Mouse (Mus musculus) hindbrain, embryonic 10.5 days (tissue): Measurements from ENCODE around the gene Faim. TPM values are rescaled to one million over a fixed set of nuclear protein-coding genes. Genes with fewer than 3 reads are reported as not detected.

ENCODE experiments used
- DNase-seq: peaks from one replicate; pipeline ENCODE4 v3.0.0-alpha.2; 2017; ENCODE audit warnings: low spot score
- H3K27ac ChIP-seq: fragments of 300-500 bp; sonication (generic); 2 replicates; pipeline ENCODE4 v1.5.1; 2016; ENCODE audit warnings: mild to moderate bottlenecking, moderate library complexity
- H3K27me3 ChIP-seq: fragments of 300-500 bp; sonication (generic); 2 replicates; pipeline ENCODE4 v1.6.1; 2016; ENCODE audit warnings: mild to moderate bottlenecking; ENCODE audit not compliant: poor library complexity, insufficient read depth, severe bottlenecking
- H3K36me3 ChIP-seq: fragments of 300-500 bp; sonication (generic); 2 replicates; pipeline ENCODE4 v1.6.1; 2016; ENCODE audit warnings: mild to moderate bottlenecking, moderate library complexity
- H3K4me1 ChIP-seq: fragments of 300-500 bp; sonication (generic); replicated peaks from 2 replicates; pipeline ENCODE4 v1.6.1; 2016; ENCODE audit warnings: mild to moderate bottlenecking
- H3K4me3 ChIP-seq: fragments of 300-500 bp; sonication (generic); 2 replicates; pipeline ENCODE4 v1.5.1; 2016; ENCODE audit warnings: mild to moderate bottlenecking, moderate library complexity
- H3K9me3 ChIP-seq: fragments of 300-500 bp; sonication (generic); 2 replicates; pipeline ENCODE4 v1.6.1; 2016; ENCODE audit warnings: mild to moderate bottlenecking, moderate library complexity
- WGBS: fragments of 180-500 bp; shearing (Covaris S2); methylation state at CpG from one replicate; pipeline ENCODE4 v1.1.7; 2016; 5-methylcytosine and 5-hydroxymethylcytosine counted together
- polyA plus RNA-seq: library from polyadenylated mRNA; unstranded; fragments of >200 nt; fragmentation: Nextera tagmentation; extraction: Ambion mirVana; gene quantifications from 2 replicates; pipeline ENCODE4 v1.2.1, GENCODE M21; 2016

Gene Faim
- polyA plus RNA-seq, 1 experiment from 2014 or later: 73.7 TPM

- Histone ChIP-seq H3K36me3 (peaks cover 6% of the 10 kb centered on the region; the same call in 1 of the 2 replicates), H3K4me3 (no peak overlapping the region), H3K4me1 (no peaks in the 10 kb centered on the region), H3K9me3 (no peaks in the 10 kb centered on the region), H3K27ac (no peak overlapping the region), H3K27me3 (no peaks in the 10 kb centered on the region)
- no peak for DNase-seq
- WGBS: 84% methylated on average over 8 of the region's 8 CpGs
Measured at GRCm38 (mm10) chr9:99034111-99034510, 47.9 kb downstream of the Faim start.

- no peak for DNase-seq
- Histone ChIP-seq H3K9me3 (no peaks in the 10 kb centered on the region), H3K4me1 (no peaks in the 10 kb centered on the region), H3K4me3 (no peak within 1 kb of the TSS), H3K27me3 (no peaks in the 10 kb centered on the region), H3K27ac (no peak within 1 kb of the TSS), H3K36me3 (peaks cover 15% of the 10 kb centered on the region; the same call in 1 of the 2 replicates)
- WGBS: 85% methylated on average over 12 of the region's 12 CpGs
Measured at GRCm38 (mm10) chr9:99035575-99035974, 49.4 kb downstream of the Faim start, which contains the start of gene Gm1123. Gene Gm1123 (minus strand): TSS chr9:99035715.

DNA sequence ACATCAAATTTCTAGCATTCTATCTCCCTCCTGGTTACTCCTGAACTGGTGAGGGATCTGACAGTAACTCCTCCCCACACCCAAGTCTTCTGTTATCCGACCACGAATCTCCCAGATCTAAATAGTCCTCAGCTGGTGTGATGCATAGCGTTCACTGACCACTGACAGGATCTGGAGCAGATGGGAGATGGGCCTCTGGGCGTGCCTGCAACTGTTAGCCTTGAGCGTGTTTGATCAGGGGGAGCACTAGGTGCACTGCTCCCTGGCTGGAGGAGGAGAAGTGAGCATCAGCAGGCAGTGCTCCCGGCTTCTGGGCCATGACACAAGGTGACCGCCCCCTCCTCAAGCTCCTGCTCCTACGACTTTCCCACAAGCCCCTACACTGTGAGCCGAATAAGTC is 55.8 kb downstream of the Faim start:
- Histone ChIP-seq H3K27ac (no peak overlapping the region), H3K4me3 (no peak overlapping the region), H3K27me3 (no peaks in the 10 kb centered on the region), H3K36me3 (peaks cover 46% of the 10 kb centered on the region), H3K9me3 (no peaks in the 10 kb centered on the region), H3K4me1 (0 out of 2 replicates have a peak, but pooled peaks cover 4% of the 10 kb centered on the region)
- 81% methylated on average over 9 of the region's 9 CpGs for WGBS
- no peak for DNase-seq

GRCm38 (mm10) chr9:99042641-99043040 is 56.5 kb downstream of the Faim start:
- Histone ChIP-seq H3K27me3 (no peaks in the 10 kb centered on the region), H3K4me1 (0 out of 2 replicates have a peak, but pooled peaks cover 4% of the 10 kb centered on the region), H3K36me3 (peaks cover 46% of the 10 kb centered on the region), H3K9me3 (no peaks in the 10 kb centered on the region), H3K4me3 (no peak overlapping the region), H3K27ac (no peak overlapping the region)
- DNase-seq: no peak
- WGBS: 89% methylated on average over 4 of the region's 4 CpGs

DNA sequence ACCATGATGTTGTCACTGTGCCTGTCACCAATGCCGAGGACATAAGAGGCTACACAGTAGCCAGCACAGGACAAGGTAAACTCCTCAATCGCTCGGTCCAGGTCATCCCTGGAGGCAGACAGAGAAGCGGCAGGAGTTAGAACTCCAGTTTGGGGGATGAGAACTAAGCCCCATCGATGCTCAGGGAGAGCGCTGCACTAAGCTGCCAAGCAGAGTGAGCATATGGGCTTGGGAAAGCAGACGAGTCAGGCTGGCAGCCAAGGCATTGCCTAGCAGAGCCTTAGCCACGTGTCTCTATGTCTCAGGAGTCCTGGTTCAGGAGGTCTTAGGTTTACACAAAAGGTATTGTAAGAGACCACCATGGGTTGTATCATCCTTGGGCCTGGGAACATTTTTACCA is 58.6 kb downstream of the Faim start:
- Histone ChIP-seq H3K36me3 (peaks cover 34% of the 10 kb centered on the region), H3K4me1 (0 out of 2 replicates have a peak, but pooled peaks cover 4% of the 10 kb centered on the region), H3K27me3 (no peaks in the 10 kb centered on the region), H3K27ac (no peak overlapping the region), H3K9me3 (no peaks in the 10 kb centered on the region), H3K4me3 (no peak overlapping the region)
- 90% methylated on average over 8 of the region's 8 CpGs for WGBS
- no peak for DNase-seq

- DNase-seq: no peak
- Histone ChIP-seq H3K4me1 (0 out of 2 replicates have a peak, but pooled peaks cover 8% of the 10 kb centered on the region), H3K36me3 (peaks cover 32% of the 10 kb centered on the region), H3K4me3 (no peak overlapping the region), H3K27ac (no peak overlapping the region), H3K27me3 (no peaks in the 10 kb centered on the region), H3K9me3 (no peaks in the 10 kb centered on the region)
- 74% methylated on average over 1 of the region's 1 CpGs for WGBS
Measured at GRCm38 (mm10) chr9:99048724-99049250, 62.6 kb downstream of the Faim start.

GRCm38 (mm10) chr9:99049760-99050159 is 63.6 kb downstream of the Faim start:
- Histone ChIP-seq H3K9me3 (no peaks in the 10 kb centered on the region), H3K27ac (no peak overlapping the region), H3K4me1 (0 out of 2 replicates have a peak, but pooled peaks cover 8% of the 10 kb centered on the region), H3K4me3 (no peak overlapping the region), H3K27me3 (no peaks in the 10 kb centered on the region), H3K36me3 (peaks cover 31% of the 10 kb centered on the region)
- no peak for DNase-seq
- WGBS: 66% methylated on average over 6 of the region's 6 CpGs

Other genes with a start within 250 kb of the Faim start
- gene Prr23a1, start 143.9 kb upstream of the Faim start, polyA plus RNA-seq: 0.31 TPM in 1 of 2 replicates, not detected in the other
- gene Prr23a2, start 129.9 kb upstream of the Faim start, polyA plus RNA-seq: not detected in 2 replicates
- 0.29 TPM in 1 of 2 replicates, not detected in the other for gene Prr23a3, start 121.6 kb upstream of the Faim start, polyA plus RNA-seq
- not detected in 2 replicates for gene 7420426K07Rik, start 83.3 kb upstream of the Faim start, polyA plus RNA-seq
- gene Foxl2, start 31.1 kb upstream of the Faim start, polyA plus RNA-seq: 2.4 and 3.1 TPM in 2 replicates
- gene Gm1123, start 49.3 kb downstream of the Faim start, polyA plus RNA-seq: not detected in 2 replicates
- 1.6 and 2.8 TPM in 2 replicates for gene Pik3cb, start 154.2 kb downstream of the Faim start, polyA plus RNA-seq